Mouse (Mus musculus): ENCODE measurements around the gene Itpr1.

Itpr1 gene

DNA sequence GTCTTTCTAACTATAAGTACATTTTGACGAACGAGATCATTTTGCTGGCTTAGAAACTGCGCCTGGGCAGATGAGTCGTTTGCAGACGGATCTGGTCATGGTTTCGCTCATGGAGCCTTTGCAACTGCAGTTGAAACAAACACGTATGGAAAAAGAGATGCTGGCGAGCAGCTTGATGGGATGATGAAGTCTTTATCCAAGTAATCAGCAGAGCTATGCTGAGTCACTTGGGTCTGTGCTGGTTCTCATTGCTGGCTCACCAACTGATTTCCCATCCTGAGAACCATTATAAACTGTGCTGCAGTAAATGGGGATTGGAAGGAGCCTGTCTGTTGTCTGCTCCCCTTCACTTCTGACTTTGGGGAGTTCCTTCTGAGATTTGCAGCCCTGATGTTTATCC lies 31.7 kb downstream of the Itpr1 start:
- DNase-seq: no peak

DNA sequence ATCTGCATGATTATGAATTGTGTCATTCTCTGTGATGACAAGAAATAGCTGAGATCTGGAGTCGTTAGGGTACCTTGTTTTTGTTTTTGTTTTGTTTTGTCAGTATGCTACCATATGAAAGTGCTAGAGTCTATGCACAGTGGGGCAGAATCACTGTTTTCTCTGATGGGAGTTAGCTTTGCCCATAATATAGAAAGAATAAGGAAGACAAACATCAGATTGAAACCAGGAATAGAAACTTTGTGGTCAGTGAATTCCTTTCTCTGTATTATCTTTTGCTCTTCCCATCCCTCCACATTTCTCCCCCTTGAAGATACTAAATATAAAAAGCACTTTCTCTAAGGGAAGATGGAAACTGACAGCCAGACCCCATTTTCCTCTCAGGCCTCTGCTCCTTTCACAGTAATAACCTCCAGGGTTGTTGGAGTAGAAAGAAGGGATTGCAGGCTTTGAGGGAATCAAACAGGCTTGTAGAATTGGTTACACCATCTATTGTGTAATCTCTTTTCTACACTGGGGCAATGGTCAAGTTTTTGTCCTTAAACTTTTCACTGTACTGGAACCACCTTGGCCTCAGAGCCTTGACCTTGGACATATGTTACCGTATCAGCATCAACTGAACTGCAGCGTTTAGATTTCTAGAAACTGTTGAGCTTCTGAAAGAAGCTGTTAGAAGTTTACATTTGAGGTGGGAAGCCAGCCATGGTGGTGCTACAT lies 33.6 kb downstream of the Itpr1 start:
- no peak for DNase-seq

DNA sequence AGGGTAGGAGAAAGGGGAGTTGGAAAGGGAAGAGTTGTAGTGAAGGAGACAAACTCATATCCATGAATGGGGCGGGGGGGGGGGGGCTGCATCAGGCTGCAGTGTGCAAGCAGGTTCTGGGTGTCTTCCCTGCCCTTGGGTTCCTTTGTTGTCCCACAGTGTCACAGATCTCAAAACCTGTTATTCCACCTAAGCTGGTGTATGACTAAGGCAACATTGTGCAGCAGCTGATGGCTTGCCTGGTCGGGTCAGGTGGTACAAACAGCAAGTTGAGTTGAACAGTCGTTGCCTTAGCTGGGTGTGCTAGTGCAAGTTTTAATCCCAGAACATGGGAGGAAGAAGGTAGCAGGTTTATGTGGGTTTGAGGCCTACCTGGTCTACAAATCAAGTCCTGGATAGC lies 34.3 kb downstream of the Itpr1 start:
- DNase-seq: no peak

DNA sequence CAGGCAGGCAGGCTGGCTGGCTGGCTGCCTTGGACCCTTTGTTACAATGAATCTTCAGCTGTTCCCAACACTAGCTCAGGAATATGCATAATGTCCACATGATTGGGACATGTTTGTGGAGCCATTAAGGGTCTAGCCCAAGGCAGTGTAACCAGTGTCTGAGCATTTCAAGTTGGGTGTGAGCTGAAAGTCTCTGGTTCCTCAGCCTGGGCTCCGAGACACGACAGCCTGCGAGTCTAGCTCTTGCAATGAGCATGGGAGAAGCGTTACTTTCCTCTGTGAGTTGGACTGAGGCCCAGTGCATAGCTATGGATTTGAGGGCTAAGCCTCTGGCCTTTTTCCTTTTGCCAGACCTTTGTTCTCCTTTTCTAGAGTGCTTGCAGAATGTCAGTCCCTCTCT lies 35.6 kb downstream of the Itpr1 start:
- DNase-seq: no peak

GRCm38 (mm10) chr6:108249031-108249917 lies 36.4 kb downstream of the Itpr1 start:
- peak; percentile 65 for DNase-seq

- no peak for DNase-seq
These were observed 37.0 kb downstream of the Itpr1 start for GRCm38 (mm10) chr6:108249918-108250225.

DNA sequence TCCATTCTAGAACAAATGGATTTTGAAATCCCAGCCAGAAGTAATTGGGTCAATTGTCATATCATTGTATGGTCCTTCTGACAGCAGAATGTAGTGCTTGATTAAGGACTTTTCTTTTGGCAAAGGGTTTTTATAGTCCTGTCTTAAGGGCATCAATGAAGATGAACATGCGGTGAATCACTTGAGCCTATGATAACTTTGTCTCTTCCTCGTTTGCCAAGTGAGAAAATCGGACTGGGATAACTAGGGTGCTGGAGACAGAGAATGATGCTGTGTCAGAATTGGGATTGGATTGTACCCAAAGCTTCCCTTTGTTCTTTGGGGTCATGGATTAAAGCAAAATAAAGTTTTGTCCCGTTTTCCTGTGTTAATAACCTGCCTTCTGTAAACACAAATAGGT lies 37.5 kb downstream of the Itpr1 start:
- no peak for DNase-seq

- peak; percentile 88 for DNase-seq
These were observed 39.9 kb downstream of the Itpr1 start for GRCm38 (mm10) chr6:108252565-108253360.

- peak; percentile 83 for DNase-seq
These were observed 41.5 kb downstream of the Itpr1 start for GRCm38 (mm10) chr6:108254132-108255064.

DNA sequence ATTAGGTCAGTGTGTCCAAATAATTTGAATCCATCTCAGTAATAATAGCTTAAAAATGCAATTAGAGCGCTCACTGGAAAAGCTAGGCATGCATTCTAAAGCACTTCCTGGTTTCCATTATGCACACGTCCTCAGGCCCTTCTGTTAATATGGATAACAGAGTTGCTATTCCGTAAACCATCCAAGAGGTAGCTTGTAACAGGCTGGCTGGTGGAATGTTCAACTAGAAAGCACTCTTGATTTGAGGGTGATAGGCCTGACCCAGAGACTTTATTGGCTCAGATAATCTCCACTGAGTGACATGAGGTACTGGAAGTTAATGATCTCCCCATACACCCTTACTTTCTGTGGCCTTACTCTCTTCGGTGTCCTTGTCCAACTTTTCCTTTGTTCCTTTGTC lies 43.0 kb downstream of the Itpr1 start:
- peak; percentile 70 for DNase-seq

DNA sequence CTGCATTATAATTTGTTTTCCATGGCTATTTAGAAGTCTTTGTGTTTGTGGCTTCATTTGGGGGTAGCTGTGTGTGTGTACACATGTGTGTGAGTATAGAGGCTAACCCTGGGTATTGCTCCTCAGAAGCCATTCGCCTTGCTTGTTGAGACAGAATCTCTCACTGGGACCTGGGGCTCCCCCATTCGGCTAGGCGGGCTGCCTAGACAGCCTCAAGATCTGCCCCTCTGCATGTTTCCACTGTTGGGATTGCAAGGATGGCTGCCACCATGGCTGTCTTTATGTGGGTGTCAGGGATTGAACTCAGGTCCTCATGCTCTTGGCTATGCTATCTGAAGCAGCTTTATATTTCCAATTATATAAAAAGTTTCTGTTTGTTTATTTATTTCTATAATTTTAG lies 44.3 kb downstream of the Itpr1 start:
- no peak for DNase-seq

GRCm38 (mm10) chr6:108258631-108259030 lies 45.7 kb downstream of the Itpr1 start:
- DNase-seq: no peak

DNA sequence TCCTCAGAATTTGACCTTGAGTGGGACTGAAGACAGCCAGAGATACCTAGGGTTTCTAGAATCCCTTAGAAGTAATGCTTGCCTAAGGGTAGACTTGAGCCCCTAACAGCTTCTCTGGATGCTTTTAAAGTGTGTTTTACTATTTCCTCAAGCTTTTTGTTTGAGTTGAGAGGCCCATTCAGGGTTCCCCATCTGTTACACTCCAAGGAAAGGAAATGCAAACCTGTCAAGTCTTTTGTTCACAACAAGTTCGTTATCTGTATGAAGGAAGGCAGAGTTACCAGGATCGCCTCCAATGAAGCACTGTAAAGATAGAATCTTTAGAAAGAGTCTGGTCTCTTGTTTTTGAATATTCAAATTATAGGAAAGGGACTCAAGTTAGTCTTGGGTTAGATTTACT lies 46.8 kb downstream of the Itpr1 start:
- DNase-seq: no peak

- no peak for DNase-seq
These were observed 48.6 kb downstream of the Itpr1 start for GRCm38 (mm10) chr6:108261506-108261905.

DNA sequence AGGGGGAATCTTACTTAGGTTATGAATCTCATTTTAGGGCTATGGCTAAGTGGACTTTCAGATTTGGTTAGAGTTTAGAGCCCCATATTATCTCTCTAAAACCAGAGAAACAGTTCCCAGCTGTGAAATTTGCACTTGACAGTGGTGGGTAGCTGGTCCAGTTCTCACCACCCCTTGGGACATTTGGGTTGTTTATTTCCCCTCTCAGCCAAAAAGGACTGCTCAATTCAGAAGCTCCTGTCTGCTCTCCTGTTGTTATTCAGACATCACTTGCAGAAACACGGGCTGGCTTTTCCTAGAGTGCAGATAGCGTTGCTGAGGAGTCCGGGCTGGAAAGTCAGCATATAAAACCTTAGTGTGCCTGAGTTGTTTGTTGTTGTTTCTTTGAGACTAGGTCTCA lies 51.3 kb downstream of the Itpr1 start:
- DNase-seq: no peak

DNA sequence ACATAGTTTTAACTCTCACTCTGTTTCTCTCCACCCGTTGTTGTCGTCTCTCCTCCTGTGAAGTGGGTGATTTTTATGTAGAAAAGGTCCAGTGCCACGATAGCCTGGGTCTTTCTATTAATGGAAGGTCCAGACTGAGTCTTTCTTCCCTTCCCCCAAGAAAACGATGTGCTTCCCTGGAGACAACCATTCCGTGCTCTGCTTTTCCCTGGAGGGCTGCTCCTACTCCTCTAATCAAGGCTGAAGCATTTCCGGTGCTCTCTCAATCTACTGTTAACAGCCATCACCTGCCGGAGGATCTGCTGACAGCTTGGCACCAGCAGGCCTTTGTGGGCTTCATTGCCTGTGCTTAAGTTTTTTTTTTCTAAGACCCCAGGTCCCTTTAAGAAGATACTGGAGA lies 60.6 kb downstream of the Itpr1 start:
- DNase-seq: no peak

DNA sequence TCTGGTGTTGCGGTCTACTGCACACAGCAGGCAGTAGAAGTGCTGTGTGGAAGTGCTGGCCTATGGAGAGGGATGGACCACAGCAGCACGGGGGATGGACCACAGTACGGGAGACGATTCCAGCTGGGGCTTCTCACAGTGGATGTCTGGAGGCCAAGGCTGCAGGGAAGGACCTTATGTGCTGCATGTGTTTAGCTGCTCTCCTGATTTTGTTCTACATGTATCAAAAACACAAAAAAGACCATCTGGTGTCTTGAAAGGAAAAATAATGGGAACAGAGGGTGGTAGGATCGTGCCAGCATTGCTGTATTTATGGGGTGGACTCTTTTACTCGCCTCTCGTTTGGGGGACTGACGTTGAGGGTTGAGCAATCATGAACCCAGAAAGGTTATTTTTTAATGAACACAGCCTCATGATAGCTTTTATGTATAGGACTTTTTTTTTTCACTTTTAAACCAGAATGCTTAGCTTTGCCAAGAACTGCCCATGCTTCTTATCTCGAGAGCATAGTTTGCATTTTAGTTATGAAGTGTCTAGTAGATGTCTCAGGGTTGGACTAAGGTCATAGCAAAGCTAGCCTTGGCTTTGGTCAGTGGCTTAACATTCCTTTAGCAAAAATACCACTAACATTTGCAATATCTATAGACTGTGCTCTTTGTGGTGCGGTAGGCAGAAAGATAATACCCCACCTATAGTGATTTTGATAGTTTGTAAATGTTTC lies 61.6 kb downstream of the Itpr1 start:
- DNase-seq: no peak

DNA sequence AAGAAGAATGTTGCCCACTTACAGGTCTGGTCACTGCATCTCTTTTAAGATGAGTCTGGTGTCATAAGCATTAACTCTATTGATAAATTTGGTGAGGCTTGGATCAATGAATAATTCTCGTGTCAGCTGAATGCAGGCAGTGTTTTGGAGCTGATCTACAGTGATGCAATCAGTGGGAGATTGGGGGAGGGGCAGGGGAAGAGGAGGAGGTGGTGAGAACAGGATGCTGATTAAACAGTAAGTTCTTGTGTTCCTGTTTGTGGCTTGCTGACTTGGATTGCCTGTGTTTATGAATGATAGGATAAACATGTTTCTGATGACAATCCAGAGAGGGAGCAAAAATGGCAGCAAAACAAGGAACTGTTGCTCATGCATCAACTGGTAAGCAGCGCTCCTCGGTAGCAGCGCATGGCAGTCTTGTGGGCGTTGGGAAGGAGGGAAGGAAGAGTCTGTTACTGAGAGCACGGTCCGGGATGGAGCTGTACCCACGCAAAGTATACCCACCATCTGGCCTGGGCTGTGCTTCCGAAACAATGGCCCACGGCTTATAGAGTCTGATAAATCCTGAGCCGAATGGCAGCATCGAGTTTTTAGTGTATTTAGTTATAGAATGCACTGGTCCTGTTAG lies 64.1 kb downstream of the Itpr1 start:
- no peak for DNase-seq

DNA sequence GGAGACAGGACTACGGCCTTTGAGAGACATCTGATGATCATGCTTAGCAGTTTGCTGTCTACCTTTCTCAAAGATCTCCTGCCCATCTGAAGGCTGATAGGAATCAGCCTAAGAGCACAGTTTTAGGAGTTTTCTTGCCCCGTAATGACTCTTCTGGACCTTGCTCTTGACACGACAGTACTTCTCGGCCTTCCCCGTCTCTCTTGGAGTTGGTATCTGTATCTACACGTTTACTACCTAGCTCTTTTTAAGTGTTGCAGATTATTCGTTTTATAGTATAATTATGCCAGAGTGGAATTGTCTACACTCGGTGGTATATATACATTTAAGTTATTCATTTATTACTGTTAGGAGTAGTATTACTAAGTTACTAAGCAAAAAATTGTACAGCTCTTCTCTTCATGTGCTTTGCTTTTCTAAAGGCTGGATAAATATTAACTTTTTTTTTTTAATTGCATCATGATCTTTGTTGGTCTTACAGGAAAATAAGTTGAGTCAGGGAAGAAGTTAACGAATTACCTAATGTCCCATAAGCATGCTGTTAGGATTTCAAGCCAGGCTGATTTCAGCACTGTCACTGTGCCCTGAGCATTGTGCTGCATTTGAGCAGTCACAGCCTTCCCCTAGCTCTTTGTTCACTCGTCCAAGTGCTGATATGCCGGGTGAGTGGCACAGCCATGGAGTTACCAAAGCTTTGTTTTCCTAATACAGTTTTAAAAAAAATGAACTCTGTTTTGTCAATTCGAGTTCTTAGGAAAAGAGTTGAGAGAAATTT lies 64.9 kb downstream of the Itpr1 start:
- DNase-seq: peak; percentile 65

DNA sequence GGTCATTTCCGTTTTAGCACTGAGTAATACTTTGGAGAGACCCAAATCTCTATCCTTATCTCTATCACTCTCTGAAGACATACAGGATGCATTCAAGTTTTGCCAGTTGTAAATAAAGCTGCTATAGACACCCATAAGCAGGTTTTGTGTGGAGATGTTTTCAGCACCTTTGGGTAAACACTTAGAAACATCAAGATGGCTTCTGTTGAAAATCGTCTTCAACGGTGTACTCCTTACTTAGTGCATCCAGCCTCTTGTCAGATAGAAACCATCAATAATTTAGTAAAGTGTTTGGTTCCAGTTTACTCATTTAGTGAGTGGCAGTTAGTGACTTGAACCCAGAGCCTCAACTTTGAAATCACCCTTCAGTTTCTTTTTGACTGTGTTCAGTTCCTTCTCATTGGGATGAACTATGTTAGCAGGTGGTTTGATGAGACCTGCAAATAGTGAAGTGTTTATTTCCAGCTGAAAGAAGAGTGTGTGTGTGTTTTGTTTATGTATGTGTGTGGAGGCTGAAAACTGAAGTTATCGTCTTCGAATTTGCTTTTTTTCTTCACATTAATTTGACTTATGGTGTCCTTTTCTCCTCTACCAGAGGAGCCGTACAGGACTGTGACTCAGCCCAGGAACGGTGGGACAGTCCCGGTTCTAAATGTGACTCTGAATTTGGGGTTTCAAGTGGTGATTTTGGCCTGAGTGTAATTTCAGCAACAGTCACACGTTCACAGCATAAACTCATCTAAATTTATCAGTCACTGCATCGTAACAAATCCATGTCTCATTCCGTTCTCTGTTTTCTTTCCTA lies 66.1 kb downstream of the Itpr1 start:
- DNase-seq: no peak

All from kidney, adult 9 months (tissue).